Mouse (Mus musculus) heart, postnatal 25 days (tissue): ENCODE results near the gene Ifrd1. TPM values are rescaled to one million over a fixed set of nuclear protein-coding genes. Genes with fewer than 3 reads are reported as not detected.
"Not testable (repeated sequence)": the region's sequence is repeated elsewhere in the genome, so short reads cannot be mapped to it uniquely, and the experiment has no call there.

ENCODE experiments used
- DNase-seq: peaks from one replicate; pipeline ENCODE4 v3.0.0; 2022; ENCODE audit warnings: low spot score
- intact Hi-C: fragments of 180-260 bp; cut with DNase I; formaldehyde crosslinking; loops from one replicate; pipeline ENCODE4 v1.15.1; 2025
- total RNA-seq, 2 experiments: library from RNA; stranded (reverse); gene quantifications; 2 replicates each; pipeline ENCODE4 v1.2.3; 2021

Ifrd1 gene
- total RNA-seq, 2 experiments from 2014 or later = 75.2 to 75.9 TPM

- no peak for DNase-seq
- intact Hi-C loops = no loop called here
Observed at GRCm38 (mm10) chr12:40207909-40208308, 40.4 kb downstream of the Ifrd1 start.

- intact Hi-C loops = no loop called here
- DNase-seq = no peak
Observed at GRCm38 (mm10) chr12:40202161-40203035, 45.9 kb downstream of the Ifrd1 start.

GRCm38 (mm10) chr12:40200484-40201235 lies 47.6 kb downstream of the Ifrd1 start:
- intact Hi-C loops = loop anchor here (2.0 kb wide), 2 partner anchors 14 to 24 kb away; no protein-coding TSS in a partner anchor
- no peak for DNase-seq

DNA sequence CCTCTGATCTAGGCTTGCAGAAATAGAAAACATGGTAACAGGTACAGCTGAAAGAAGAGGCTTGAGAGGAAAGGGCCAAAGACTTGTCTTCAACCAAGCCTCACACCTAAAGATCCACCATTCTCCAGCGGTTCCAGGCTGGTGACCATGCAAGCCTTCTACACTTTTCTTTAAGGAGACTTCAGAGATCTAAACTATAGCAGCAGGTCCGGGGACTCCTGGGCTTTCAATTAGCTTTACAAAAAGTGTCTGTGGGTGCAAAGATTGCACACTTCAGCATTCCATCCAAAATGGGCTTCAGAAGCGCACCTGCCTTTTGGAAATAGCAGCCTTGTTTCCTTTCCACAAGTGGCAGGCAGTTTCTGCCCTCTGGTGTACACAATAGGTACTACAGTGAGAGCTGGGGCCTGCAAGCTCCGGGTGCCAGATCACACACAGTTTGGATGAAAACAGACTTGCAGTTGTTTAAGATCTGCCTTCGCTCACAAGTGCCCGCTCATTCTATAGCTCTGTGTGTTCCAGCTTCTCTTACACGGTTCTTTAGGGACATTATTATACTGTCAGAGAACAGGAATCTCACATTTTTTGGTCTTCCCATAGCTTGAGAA lies 48.4 kb downstream of the Ifrd1 start:
- DNase-seq = peak; percentile 12
- intact Hi-C loops = loop anchor here (2.0 kb wide), 2 partner anchors 15 to 23 kb away; no protein-coding TSS in a partner anchor

GRCm38 (mm10) chr12:40199302-40199701 lies 49.0 kb downstream of the Ifrd1 start, which contains the start of gene Lsmem1:
TSS of gene Lsmem1 (minus strand) at chr12:40199490.
- no peak for DNase-seq
- intact Hi-C loops = no loop called here

DNA sequence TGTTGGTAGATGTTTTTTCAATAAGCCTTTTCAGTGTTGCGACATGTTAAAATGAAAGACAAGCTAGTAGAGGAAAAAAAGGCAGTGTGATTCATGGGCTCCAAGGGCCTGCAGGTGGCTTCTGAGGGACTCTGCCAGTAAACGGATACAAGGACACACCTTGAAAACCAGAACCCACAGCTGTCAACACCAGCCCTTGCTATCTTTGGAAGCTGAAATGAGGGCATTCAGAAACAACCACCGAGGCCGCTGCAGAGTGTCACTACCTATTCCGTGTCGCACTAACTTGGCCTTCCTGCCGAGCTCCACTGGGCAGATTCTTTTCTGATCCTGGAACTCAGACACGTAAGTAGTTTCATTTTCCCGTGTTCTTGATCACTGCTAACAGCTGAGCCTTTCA lies 49.9 kb downstream of the Ifrd1 start:
- no peak for DNase-seq

DNA sequence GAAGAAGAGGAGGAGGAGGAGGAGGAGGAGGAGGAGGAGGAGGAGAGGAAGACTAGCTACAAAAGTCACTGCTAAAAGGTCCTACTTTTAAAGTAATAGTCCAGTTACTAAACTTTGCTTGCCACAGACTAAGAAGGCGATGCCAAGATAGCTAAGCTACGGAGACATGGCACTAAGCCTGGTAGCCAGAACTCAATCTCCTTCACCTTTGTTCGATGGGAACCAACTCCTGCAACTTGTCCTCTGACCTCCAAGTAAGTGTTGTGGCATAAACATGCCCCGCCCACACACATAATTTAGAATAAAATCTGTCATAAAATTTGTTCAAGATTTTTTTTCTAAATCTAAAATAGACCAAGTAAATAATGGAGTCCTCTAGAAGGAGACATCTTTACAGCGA lies 50.3 kb downstream of the Ifrd1 start:
- DNase-seq = no peak
- intact Hi-C loops = no loop called here

More for the DNA sequence above, 49.9 kb downstream of the Ifrd1 start:
- intact Hi-C loops = no loop called here

GRCm38 (mm10) chr12:40197511-40197910 lies 50.8 kb downstream of the Ifrd1 start:
- no peak for DNase-seq

GRCm38 (mm10) chr12:40185474-40185873 lies 62.8 kb downstream of the Ifrd1 start:
- intact Hi-C loops = no loop called here
- no peak for DNase-seq

More at GRCm38 (mm10) chr12:40197511-40197910, 50.8 kb downstream of the Ifrd1 start:
- intact Hi-C loops = no loop called here

- intact Hi-C loops = loop anchor here (2.0 kb wide), 1 partner anchor 24 kb away; no protein-coding TSS in a partner anchor
- no peak for DNase-seq
Observed at GRCm38 (mm10) chr12:40177089-40177488, 71.2 kb downstream of the Ifrd1 start.

DNA sequence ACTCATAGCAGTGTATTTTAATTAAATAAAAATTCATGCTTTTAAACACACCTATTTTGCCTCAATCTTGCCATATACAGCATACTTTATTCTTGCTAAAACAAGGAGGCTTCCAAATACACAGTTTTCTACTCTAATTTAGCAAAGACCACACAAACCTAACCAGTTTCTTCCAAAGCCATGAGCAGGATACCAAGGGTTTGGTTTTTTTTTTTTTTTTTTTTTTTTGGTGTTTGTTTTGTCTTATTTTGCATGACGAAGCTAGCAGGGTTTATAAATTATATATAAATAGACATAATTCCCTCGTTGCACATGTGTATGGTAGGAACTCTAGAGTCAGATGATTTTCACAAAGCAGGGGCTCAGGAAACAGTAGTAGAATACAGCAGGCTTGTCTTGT lies 72.1 kb downstream of the Ifrd1 start:
- DNase-seq = no peak
- intact Hi-C loops = loop anchor here (2.0 kb wide), 1 partner anchor 25 kb away; no protein-coding TSS in a partner anchor

- intact Hi-C loops, DNase-seq: not testable (repeated sequence)
Observed at GRCm38 (mm10) chr12:40175171-40175570, 73.1 kb downstream of the Ifrd1 start.

GRCm38 (mm10) chr12:40171637-40172036 lies 76.7 kb downstream of the Ifrd1 start:
- DNase-seq = no peak
- intact Hi-C loops = no loop called here

GRCm38 (mm10) chr12:40169675-40170074 lies 78.6 kb downstream of the Ifrd1 start:
- DNase-seq = no peak
- intact Hi-C loops = no loop called here

DNA sequence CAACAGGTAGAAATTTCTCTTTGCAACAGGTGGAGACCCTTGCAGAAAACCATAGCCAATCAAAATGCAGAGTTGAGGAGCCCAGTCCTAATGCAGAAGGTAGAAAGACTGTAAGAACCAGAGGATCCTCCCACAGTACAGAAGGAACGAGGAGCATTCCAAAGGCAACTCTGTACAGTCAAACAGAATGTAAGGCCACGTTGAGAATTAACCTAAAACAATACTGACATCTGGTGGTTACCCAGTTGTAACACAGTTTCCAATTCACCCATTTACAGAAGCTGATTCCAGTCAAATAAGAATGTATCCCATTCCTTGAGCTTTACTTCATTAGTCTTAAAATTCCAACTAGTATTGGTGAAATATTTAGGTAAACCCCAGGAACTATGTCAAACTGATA lies 83.7 kb downstream of the Ifrd1 start:
- no peak for DNase-seq
- intact Hi-C loops = loop anchor here (1.0 to 2.0 kb wide), 2 partner anchors 82 to 654 kb away; no protein-coding TSS in a partner anchor

DNA sequence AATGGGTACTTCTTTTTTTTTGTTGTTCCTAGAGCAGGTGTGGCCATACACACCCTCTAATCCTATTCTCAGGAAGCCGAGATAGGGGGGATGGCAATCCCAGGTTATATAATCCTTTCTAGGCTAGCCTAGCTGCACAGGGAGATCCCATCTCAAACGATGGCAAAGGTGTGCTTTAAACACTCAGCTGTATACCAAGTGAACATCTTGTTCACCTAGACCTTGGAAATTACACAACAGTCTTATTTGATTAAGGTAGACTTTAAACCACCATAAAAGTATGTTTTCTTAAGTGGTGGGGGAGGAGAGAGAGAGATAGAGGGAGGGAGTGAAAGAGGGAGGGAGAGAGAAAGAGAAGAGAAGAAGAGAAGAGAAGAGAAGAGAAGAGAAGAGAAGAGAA lies 87.5 kb downstream of the Ifrd1 start:
- DNase-seq = no peak
- intact Hi-C loops = no loop called here

- intact Hi-C loops = no loop called here
- DNase-seq = no peak
Observed at GRCm38 (mm10) chr12:40154188-40154587, 94.1 kb downstream of the Ifrd1 start.

DNA sequence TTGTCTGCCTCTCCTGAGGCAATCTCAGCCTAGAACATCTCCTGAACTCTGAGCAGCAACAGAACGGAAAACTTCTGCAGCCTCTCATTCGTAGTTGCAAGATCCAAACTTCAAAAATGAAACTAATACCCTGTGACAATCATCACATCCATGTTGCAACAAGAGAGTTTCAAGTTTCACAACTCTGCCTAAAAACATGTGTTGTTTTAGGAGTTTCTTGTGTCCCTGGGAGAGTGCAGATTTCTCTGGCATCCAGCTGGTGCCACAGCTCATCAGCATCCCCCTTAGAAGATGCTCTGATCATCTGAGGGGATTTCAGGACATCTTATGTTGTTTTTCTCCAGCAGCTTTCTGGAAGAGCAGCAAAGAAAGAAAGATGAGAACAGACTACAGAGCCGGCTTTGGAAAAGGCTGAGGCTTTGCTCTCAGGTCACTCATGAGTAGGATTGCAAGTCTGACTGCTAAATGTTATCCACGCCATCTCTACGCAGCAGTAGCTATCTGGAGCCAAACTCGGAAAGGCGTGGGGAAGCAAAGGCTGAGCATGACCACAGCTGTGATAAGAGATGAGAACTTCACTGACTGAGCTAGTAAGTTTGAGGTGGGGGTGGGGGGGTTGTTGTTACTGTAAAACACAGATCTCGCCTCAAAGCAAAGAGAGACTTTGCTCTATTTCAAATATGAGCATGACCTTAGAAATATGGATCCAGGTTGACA lies 95.8 kb downstream of the Ifrd1 start:
- intact Hi-C loops = no loop called here

More for the DNA sequence above, 95.8 kb downstream of the Ifrd1 start:
- DNase-seq = no peak
